Mouse (Mus musculus): ENCODE results near the gene Gps2. TPM values are rescaled to one million over a fixed set of nuclear protein-coding genes. Genes with fewer than 3 reads are reported as not detected.

Gps2 gene
- polyA plus RNA-seq, 1 experiment from 2014 or later = 79.6 TPM

- no peak within 1 kb of the TSS; the same call in 1 of the 2 replicates for H3K9ac ChIP-seq (replicated peaks)
- H3K9me3 ChIP-seq = no peaks in the 10 kb centered on the region
- peaks cover 57% of the 10 kb centered on the region for H3K27me3 ChIP-seq
- H3K27ac ChIP-seq (replicated peaks) = no peak within 1 kb of the TSS
- H3K4me1 ChIP-seq = peaks cover 14% of the 10 kb centered on the region
- peaks cover 18% of the 10 kb centered on the region for H3K36me3 ChIP-seq
- no peak within 1 kb of the TSS for H3K4me2 ChIP-seq (replicated peaks)
- WGBS = 10% methylated on average over 24 of the region's 24 CpGs
- 0 out of 2 replicates have a peak within 1 kb of the TSS, but pooled peaks have one; percentile 13 for H3K4me3 ChIP-seq
- no peak for ATAC-seq (replicated peaks)
Measured at GRCm38 (mm10) chr11:69964650-69965270, 51.1 kb downstream of the Gps2 start, which contains the start of gene Cldn7. Gene Cldn7 (plus strand): TSS chr11:69964779.

- Histone ChIP-seq H3K36me3 (peaks cover 25% of the 10 kb centered on the region), H3K27me3 (peaks cover 57% of the 10 kb centered on the region), H3K27ac (replicated peaks) (no peak overlapping the region), H3K4me3 (0 out of 2 replicates have a peak overlapping the region, but pooled peaks have one; percentile 26), H3K9me3 (no peaks in the 10 kb centered on the region), H3K4me1 (peaks cover 14% of the 10 kb centered on the region), H3K9ac (replicated peaks) (no peak overlapping the region; the same call in 1 of the 2 replicates), H3K4me2 (replicated peaks) (no peak overlapping the region)
- ATAC-seq (replicated peaks) = no peak
- 1% methylated on average over 49 of the region's 49 CpGs for WGBS
Measured at GRCm38 (mm10) chr11:69965271-69966005, 51.8 kb downstream of the Gps2 start.

Small RNAs within 50 kb of the gene (microRNA-seq; reads per million reads assigned to microRNA genes)
- gene Mir6924 = not detected

Other genes with a start within 250 kb of the Gps2 start
- gene Cd68, start 247.7 kb upstream of the Gps2 start, polyA plus RNA-seq (2015; fragmentation: Nextera tagmentation; extraction: Ambion mirVana) = 6.7 and 7.7 TPM in 2 replicates
- 547 and 583 TPM in 2 replicates for gene Eif4a1, start 241.5 kb upstream of the Gps2 start, polyA plus RNA-seq (2015; fragmentation: Nextera tagmentation; extraction: Ambion mirVana)
- gene Senp3, start 231.8 kb upstream of the Gps2 start, polyA plus RNA-seq (2015; fragmentation: Nextera tagmentation; extraction: Ambion mirVana) = 89.2 and 102 TPM in 2 replicates
- gene Tnfsf13, start 228.1 kb upstream of the Gps2 start, polyA plus RNA-seq (2015; fragmentation: Nextera tagmentation; extraction: Ambion mirVana) = 0.38 TPM in 1 of 2 replicates, not detected in the other
- gene Tnfsf12, start 218.0 kb upstream of the Gps2 start, polyA plus RNA-seq (2015; fragmentation: Nextera tagmentation; extraction: Ambion mirVana) = 1.6 TPM in 2 replicates
- 1.0 and 1.1 TPM in 2 replicates for gene Tnfsfm13, start 217.8 kb upstream of the Gps2 start, polyA plus RNA-seq (2015; fragmentation: Nextera tagmentation; extraction: Ambion mirVana)
- 17.5 and 19.2 TPM in 2 replicates for gene Polr2a, start 155.3 kb upstream of the Gps2 start, polyA plus RNA-seq (2015; fragmentation: Nextera tagmentation; extraction: Ambion mirVana)
- gene Slc35g3, start 151.9 kb upstream of the Gps2 start, polyA plus RNA-seq (2015; fragmentation: Nextera tagmentation; extraction: Ambion mirVana) = 0.28 and 0.56 TPM in 2 replicates
- 2.8 and 3.2 TPM in 2 replicates for gene Zbtb4, start 148.0 kb upstream of the Gps2 start, polyA plus RNA-seq (2015; fragmentation: Nextera tagmentation; extraction: Ambion mirVana)
- 1.2 and 1.4 TPM in 2 replicates for gene Chrnb1, start 117.9 kb upstream of the Gps2 start, polyA plus RNA-seq (2015; fragmentation: Nextera tagmentation; extraction: Ambion mirVana)
- 6.2 and 6.7 TPM in 2 replicates for gene Fgf11, start 112.0 kb upstream of the Gps2 start, polyA plus RNA-seq (2015; fragmentation: Nextera tagmentation; extraction: Ambion mirVana)
- 0.61 and 0.98 TPM in 2 replicates for gene Tmem102, start 108.3 kb upstream of the Gps2 start, polyA plus RNA-seq (2015; fragmentation: Nextera tagmentation; extraction: Ambion mirVana)
- not detected in 2 replicates for gene Gm39566, start 98.6 kb upstream of the Gps2 start, polyA plus RNA-seq (2015; fragmentation: Nextera tagmentation; extraction: Ambion mirVana)
- not detected in 2 replicates for gene Spem2, start 95.4 kb upstream of the Gps2 start, polyA plus RNA-seq (2015; fragmentation: Nextera tagmentation; extraction: Ambion mirVana)
- gene Spem1, start 91.7 kb upstream of the Gps2 start, polyA plus RNA-seq (2015; fragmentation: Nextera tagmentation; extraction: Ambion mirVana) = 0.33 and 0.36 TPM in 2 replicates
- 20.9 and 21.3 TPM in 2 replicates for gene Nlgn2, start 76.1 kb upstream of the Gps2 start, polyA plus RNA-seq (2015; fragmentation: Nextera tagmentation; extraction: Ambion mirVana)
- gene Tmem256, start 75.4 kb upstream of the Gps2 start, polyA plus RNA-seq (2015; fragmentation: Nextera tagmentation; extraction: Ambion mirVana) = 333 and 335 TPM in 2 replicates
- 51.0 and 51.2 TPM in 2 replicates for gene Plscr3, start 67.5 kb upstream of the Gps2 start, polyA plus RNA-seq (2015; fragmentation: Nextera tagmentation; extraction: Ambion mirVana)
- 0.27 and 0.36 TPM in 2 replicates for gene Tnk1, start 55.2 kb upstream of the Gps2 start, polyA plus RNA-seq (2015; fragmentation: Nextera tagmentation; extraction: Ambion mirVana)
- gene Tmem95, start 35.9 kb upstream of the Gps2 start, polyA plus RNA-seq (2015; fragmentation: Nextera tagmentation; extraction: Ambion mirVana) = not detected in 2 replicates
- 1.2 and 1.3 TPM in 2 replicates for gene Kctd11, start 32.5 kb upstream of the Gps2 start, polyA plus RNA-seq (2015; fragmentation: Nextera tagmentation; extraction: Ambion mirVana)
- 0.48 and 0.51 TPM in 2 replicates for gene Acap1, start 18.3 kb upstream of the Gps2 start, polyA plus RNA-seq (2015; fragmentation: Nextera tagmentation; extraction: Ambion mirVana)
- gene 2810408A11Rik, start 12.9 kb upstream of the Gps2 start, polyA plus RNA-seq (2015; fragmentation: Nextera tagmentation; extraction: Ambion mirVana) = 19.9 and 20.7 TPM in 2 replicates
- gene Neurl4, start 12.8 kb upstream of the Gps2 start, polyA plus RNA-seq (2015; fragmentation: Nextera tagmentation; extraction: Ambion mirVana) = 18.5 and 23.0 TPM in 2 replicates
- 1,167 and 1,257 TPM in 2 replicates for gene Eif5a, start 8.1 kb downstream of the Gps2 start, polyA plus RNA-seq (2015; fragmentation: Nextera tagmentation; extraction: Ambion mirVana)
- 5.6 and 5.8 TPM in 2 replicates for gene Ybx2, start 21.9 kb downstream of the Gps2 start, polyA plus RNA-seq (2015; fragmentation: Nextera tagmentation; extraction: Ambion mirVana)
- 6.4 and 7.5 TPM in 2 replicates for gene Slc2a4, start 34.3 kb downstream of the Gps2 start, polyA plus RNA-seq (2015; fragmentation: Nextera tagmentation; extraction: Ambion mirVana)
- 0.28 and 0.56 TPM in 2 replicates for gene Cldn7, start 50.9 kb downstream of the Gps2 start, polyA plus RNA-seq (2015; fragmentation: Nextera tagmentation; extraction: Ambion mirVana)
- gene Ctdnep1, start 67.3 kb downstream of the Gps2 start, polyA plus RNA-seq (2015; fragmentation: Nextera tagmentation; extraction: Ambion mirVana) = 18.4 and 20.8 TPM in 2 replicates
- gene Elp5, start 68.6 kb downstream of the Gps2 start, polyA plus RNA-seq (2015; fragmentation: Nextera tagmentation; extraction: Ambion mirVana) = 170 and 171 TPM in 2 replicates
- 610 and 626 TPM in 2 replicates for gene Gabarap, start 77.3 kb downstream of the Gps2 start, polyA plus RNA-seq (2015; fragmentation: Nextera tagmentation; extraction: Ambion mirVana)
- 71.5 and 75.6 TPM in 2 replicates for gene Phf23, start 81.9 kb downstream of the Gps2 start, polyA plus RNA-seq (2015; fragmentation: Nextera tagmentation; extraction: Ambion mirVana)
- 35.3 and 37.5 TPM in 2 replicates for gene Dvl2, start 86.7 kb downstream of the Gps2 start, polyA plus RNA-seq (2015; fragmentation: Nextera tagmentation; extraction: Ambion mirVana)
- 57.0 and 60.7 TPM in 2 replicates for gene Acadvl, start 101.5 kb downstream of the Gps2 start, polyA plus RNA-seq (2015; fragmentation: Nextera tagmentation; extraction: Ambion mirVana)
- gene Dlg4, start 103.1 kb downstream of the Gps2 start, polyA plus RNA-seq (2015; fragmentation: Nextera tagmentation; extraction: Ambion mirVana) = 27.8 and 29.8 TPM in 2 replicates
- gene Asgr1, start 140.2 kb downstream of the Gps2 start, polyA plus RNA-seq (2015; fragmentation: Nextera tagmentation; extraction: Ambion mirVana) = 1.8 and 2.0 TPM in 2 replicates
- not detected in 2 replicates for gene Asgr2, start 178.8 kb downstream of the Gps2 start, polyA plus RNA-seq (2015; fragmentation: Nextera tagmentation; extraction: Ambion mirVana)
- gene Mgl2, start 216.4 kb downstream of the Gps2 start, polyA plus RNA-seq (2015; fragmentation: Nextera tagmentation; extraction: Ambion mirVana) = 0.56 and 0.64 TPM in 2 replicates
- gene Clec10a, start 242.3 kb downstream of the Gps2 start, polyA plus RNA-seq (2015; fragmentation: Nextera tagmentation; extraction: Ambion mirVana) = 0.73 and 0.75 TPM in 2 replicates